Mouse (Mus musculus): ENCODE data around the gene C530008M17Rik.

The C530008M17Rik gene

DNA sequence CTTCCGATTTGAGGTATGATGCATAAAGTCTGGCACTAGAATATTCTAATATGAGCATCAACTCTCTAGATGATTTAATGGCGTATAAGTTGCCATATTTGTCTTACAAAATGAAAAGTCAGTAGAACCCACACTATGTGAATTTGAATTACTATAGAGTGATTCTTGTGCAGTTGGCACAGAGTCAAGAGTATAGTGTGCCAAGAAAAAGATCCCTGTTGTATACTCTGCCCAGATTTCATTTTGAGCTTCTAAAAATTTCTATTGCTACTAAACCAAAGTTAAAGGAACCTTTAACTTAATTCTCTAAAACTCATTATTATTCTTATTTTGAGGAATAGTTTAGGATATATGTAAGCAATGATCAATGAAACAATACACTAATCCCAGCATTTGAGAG is at the start of gene C530008M17Rik:
C530008M17Rik (plus strand) TSS at position 301 of the 400 bp plus-strand sequence.
- DNase-seq: no peak

DNA sequence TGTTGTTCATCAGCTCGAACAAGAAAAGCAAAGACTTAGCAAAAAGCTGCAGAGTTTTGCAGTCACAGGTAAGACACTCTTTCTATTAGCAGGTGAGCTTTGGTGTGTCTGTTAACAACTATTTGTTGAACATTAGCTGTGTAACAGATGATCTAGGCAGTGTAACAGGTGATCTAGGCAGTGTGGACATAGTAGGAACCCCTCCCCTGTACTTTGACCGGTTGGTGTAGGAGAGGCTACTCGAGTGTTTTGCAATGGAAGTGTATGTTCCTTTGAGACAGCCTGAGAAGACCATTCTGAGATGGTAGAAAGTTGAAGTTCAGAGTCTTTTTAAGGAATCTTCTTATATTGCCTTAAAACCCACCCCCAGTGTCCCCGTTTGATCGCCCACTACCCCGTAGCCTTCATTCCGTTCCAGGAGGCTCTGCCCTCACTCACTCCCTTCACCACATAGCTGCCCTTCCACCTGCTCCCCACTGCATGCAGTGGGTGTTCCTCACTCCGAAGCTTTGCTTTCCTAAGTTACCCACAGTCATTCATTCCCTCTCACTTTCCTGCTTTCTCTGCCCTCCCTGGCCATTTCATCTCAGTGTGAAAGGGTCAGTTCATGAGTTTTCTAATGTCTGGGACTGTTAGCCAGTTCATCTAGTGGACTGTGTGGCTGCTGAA is 46.5 kb upstream of the C530008M17Rik start:
- DNase-seq: no peak

DNA sequence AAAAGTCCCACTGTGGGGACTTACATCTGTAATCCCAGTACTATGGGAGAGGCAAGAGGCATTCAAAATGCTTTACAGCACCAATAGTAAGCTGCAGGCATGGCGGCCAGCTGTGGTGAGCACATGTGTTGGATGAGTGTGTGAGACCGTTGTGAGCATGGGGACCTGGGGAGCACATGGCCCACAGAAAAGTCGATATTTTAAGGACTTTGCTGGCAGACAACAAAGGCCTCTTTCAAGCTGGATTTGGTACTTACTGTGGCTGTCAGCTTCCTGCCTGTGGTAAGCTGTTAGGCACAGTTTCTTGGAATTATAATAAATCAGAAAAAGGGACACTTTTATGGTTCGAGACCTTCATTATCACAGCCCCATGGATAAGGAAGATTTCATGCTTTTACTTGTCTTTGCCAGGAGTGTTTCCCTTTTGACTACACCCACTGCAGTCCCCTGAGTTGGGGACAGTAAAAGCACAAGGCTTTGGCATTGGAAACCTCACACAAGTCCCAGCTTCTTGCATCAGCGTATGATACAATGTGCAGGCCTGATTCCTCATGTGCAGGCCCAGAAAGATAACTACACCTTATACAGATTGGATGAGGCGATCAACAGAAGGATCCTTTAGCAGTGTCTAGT is 43.3 kb upstream of the C530008M17Rik start:
- DNase-seq: no peak

DNA sequence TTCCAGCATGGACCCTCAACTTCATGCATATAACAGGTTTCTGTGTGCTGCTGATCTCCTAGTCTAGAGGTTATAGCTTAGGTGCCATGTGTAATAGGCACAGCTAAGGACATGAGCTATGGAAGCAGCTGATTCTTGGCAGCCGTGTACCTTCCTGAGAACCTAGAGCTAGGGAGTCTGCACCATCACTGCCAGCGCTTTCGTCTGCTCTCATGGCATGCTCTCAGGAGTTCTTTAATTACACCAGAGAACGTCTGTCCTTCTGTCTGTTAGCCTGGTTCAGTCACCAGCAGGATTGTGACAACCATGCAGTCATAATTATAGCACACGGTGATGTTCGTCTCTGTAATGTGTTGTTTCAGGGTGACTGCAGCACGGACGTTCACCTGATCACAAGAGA is 41.0 kb upstream of the C530008M17Rik start:
- no peak for DNase-seq

DNA sequence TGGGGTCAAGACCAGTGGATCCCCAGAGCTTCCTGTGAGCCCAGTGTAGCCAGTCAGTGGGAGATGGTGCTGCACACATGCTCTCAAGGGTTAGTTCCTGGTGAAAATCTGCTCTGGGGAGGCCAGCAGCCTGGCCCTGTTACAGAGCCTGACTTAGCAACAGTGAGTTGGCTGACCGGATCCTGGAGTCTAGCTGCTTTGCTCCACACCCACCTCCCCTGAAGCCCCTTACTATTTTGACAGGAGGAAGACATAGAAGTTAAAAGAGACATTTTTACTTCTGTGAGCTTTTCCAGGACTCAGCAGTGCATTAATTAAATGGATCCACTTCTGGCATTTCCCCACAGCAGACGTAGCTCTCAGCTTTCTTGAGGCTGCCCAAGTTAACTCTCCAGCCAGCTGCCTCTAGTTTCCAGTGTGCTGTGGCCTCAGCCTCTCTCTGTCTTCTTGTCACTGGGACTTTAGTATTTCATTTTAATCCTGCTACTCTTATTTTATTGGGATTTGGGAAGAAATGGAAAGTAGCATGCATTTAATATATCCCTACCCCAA is 40.0 kb upstream of the C530008M17Rik start:
- no peak for DNase-seq

DNA sequence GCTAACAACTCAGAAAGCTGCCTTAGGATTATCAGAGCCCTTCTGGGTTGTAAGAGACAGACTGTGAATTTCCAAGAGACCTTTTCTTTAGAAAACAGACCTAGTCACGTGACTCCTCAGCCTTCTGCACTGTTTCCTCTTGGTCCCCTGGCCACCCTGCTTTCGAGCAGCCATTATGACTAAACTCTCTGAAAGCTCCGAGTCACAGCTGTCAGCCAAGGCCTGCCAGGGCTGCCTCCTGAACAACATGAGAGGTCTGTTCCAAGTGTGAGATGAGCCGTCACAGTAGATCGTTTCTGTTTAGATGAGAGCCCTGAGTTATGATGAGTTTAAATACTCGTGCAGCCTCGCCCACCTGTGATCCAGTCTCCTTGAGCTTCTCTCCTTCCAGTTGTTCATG is 37.6 kb upstream of the C530008M17Rik start:
- no peak for DNase-seq

DNA sequence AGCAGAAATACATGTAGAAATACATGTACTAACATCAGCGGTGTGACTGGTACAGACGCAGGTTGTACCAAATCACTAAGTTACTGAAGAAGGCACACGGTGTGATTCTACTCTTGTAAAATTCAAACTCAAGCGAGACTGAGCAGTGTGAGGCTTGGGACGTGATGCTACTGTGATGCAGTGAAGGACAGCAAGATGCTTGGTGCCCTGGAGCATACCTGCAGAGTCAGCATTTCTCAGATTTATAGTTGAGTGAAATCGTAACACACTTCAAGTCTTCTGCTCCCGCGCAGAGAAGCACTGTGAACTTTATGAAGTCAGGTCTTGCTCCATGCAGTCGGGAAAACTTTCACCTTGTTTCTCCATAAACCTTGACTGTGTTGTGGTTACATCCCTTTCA is 32.6 kb upstream of the C530008M17Rik start:
- no peak for DNase-seq

DNA sequence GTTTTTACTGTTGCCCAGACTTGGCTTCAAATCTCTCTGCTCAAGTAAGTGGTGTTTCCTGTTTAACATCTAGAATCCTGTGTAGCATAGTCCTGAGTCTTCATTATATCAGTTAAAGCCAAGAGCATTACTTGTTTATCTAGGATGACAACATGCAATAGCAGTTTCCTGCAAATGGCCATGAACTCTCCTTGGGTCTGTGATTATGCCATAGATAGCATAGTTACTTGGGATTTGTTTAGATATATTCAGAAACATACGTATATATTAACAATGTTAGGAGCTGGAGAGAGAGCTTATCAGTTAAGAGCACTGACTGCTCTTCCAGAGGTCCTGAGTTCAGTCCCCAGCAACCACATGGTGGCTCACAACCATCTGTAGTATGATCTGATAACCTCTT is 28.5 kb upstream of the C530008M17Rik start:
- DNase-seq: no peak

DNA sequence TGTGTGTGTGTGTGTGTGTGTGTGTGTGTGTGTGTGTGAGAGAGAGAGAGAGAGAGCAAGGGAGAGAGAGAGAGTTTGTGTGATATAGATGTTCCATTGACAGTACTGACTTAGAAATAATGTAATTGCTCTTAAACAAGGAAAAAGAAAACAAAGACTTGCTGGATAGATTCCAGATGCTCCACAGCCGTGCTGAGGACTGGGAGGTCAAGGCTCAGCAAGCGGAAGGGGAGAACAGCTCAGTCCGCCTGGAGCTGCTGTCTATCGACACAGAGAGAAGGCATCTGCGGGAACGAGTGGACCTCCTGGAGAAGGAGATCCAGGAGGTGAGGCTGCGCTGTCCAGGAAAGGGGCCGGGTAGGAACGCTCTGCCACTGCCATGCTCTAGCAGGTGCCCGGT is 22.3 kb upstream of the C530008M17Rik start:
- DNase-seq: no peak

DNA sequence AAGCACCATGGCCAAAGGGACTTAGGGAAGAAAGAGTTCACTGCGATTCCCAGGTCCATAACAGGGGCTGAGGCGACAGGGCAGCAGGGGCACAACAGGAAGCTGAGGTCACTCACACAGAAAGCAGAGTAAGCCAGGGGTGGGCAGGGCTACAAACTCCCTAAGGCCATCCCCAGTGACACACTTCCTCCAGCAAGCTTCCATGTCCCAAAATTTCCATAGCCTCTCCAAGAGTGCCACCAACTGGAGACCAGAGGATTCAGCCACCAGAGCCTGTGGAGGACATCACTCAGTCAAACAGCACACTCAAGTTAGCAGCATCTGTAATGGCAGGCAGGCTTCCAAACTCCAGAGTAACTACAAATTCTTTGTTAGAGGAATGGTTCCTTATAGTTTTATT is 20.7 kb upstream of the C530008M17Rik start:
- DNase-seq: no peak

DNA sequence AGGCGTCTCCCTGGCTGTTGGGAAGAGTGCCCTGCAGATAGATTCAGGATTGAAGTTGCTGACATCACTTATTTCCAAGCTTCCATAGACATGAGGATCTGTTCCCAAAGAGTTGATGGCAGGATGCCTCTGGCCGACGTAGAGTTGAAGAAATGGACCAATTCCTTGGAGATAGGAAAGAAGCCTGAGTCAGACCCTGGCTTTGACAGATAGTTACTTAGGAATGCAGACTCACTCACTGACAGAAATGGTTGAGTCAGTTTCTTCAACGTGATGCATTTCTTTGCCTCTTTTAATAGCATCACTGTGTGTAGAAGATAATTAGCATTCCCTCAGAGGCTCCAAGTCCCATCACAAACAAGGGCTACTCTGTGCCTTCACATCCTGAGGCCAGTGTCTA is 14.2 kb upstream of the C530008M17Rik start:
- no peak for DNase-seq

DNA sequence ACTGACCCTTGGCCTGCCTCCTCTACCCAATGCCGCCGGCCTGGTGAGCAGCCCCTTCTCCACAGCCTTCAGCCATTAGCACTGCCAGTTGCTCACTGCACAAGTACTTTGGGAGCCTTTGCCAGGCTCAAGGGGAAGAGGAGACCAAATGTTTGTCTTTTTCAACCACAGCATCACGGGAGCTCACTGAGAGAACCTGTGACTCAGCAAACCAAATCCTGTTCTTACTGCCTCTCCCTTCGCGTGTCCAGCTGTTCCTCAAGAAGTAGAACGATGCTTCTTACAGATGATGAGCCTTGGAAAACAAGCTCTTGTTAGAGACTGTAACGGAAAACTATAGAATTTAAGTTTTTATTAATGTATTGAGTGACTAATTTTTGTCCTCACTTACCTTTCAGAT is 12.1 kb upstream of the C530008M17Rik start:
- DNase-seq: no peak

DNA sequence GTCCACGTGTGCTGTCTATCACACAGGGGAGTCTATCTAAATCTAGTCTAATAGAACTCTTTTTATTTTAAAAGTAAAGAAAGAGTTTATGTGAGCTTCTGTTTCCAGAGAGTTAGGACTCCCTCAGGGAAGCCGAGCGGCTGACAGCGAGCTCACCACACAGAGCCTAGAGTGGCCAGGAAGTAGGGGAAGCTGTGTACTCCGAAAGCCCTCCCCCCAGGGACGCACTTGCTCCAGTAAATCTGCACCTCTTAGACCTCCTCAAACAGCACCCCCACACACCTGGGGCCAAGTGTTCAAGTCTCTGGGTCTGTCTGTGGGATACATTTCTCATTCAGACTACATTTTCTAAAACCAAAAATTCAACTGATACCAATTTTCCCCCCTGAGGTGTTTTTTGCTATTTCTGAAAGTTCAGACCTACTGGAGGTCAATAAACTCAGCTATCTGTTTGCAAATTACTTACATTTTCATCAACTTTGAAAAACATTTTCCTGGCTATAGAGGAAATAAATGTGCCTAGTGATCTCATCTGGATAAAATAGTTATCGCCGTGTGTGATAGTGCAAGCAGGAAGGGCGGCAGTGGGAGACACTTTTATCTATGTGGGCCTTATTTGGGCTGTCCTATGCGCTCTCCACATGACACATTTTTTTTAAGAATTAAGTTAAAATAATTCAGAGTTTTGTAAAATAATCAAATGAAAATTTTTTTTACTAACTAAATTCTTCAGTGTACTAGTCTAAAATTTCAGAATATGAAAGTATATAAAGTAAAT is 11.0 kb upstream of the C530008M17Rik start:
- DNase-seq: no peak

DNA sequence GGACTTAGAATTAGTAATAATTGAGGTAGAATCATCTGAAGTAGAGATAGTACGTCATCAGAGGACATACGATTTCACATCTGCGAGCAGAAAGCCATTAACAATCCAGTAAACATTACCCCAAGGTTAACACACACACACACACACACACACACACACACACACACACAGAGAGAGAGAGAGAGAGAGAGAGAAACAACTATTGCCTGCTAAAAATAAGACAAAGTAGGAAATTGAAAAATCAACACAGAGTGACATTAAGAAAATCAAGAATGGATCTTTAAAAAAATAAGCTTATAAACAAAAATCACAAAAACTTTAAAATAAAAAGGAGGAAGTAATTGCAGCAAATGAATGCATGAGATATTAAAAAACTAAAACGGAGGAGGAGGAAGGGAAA is 6.4 kb upstream of the C530008M17Rik start:
- no peak for DNase-seq

DNA sequence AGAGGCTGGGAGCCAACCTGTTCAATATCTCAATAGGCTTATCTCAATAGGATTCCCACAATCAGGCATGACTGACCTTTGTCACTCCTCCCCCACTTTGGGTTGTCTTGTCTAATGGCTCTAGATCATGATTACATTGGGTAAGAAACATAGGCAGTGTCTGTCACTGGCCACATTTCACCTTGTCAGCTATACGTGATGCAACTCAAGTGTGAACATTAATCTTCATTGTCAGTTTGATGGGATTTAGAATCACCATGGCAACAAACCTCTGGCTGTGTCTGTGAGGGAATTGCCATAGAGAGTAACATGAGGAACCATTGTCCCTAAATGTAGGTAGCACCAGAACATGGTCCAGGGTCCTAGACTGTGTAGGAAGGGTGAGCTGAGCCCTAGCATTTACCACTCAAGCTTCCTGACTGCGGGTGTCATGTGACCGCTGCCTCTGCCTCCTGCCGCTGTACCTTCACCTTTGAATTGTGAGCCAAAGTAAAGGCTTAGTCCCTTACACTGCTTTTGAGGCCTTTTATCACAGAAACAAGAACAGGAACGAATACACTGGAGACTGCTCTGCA is 5.1 kb upstream of the C530008M17Rik start:
- no peak for DNase-seq

DNA sequence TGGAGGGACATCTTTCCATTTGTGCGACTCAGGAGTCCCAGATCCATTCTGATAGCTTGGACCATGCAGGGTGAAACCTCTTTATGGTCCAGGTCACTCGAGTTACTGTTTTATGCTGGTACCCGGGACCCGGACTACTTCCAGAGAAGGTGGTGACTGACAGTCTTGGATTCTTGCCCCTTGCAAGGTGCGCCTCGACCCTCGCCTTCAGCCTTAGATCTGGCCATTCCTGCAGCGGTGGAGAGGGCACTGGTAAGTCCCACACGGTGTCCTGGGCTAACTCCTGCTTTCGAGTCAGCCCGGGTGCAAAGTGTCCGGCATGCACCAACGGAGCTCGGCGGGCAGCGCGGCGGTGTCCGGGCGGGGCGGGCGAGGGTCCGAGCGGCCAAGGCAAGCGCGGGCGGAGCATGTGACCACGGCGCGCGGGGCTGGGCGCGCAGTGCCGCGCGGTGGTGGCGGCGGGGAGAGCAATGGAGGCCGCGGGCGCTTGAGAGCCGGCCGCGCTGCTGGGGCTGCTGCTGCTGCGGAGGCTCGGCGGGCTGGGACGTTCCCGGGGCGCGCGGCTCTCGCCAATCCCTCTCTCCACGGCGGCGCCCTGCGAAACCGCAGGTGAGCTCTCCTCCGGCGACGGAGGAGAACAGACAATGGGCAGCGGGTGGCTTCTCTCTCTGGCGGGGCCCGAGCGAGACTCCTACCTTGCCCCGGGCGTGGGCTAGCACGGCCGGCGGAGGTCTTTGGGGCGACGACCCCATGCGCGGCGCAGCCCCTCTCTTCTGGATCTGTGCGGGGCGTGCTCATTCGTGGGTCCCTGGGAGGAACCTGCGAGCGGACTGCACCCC is 1.2 kb downstream of the C530008M17Rik start:
- DNase-seq: peak; percentile 64 to 80

DNA sequence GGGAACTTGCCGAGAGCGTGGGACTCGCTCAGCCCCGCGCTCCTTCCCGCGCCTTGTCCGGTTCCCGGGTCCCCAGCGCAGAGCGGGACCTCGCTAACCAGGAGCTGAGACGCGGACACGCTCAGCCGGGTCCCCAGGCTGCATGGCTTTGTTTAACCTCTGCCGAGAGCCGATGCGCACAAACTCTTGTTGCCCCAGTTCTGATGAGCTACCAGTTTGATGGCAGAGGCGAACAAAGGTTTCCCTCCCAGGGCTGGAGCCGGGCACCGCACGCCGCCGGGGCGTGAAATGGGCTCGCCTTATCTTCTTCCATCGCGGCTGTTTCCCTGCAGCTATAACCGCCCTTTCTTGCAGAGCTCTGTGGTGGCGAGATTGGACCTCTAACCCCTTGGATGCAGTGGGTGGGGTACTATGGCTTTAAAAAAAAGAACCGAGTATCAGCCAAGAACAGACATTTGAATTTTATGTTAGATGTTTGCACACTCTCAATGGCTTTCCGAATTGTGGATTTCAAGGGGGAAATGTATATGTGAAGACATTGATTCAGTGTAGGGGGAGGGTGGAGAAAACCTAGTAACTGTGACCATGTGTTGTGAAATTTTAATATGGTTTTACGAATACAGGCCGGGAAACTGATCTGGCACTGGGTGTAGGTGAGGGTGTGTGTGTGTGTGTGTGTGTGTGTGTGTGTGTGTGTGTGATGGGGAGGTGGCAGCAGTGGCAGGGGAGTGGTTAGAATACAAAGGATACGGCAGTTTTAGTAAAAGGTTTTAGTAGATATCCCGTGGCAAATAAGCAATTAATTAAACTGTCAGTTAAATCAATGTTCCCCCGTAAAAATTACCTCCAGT is 2.0 kb downstream of the C530008M17Rik start:
- DNase-seq: peak; percentile 46

DNA sequence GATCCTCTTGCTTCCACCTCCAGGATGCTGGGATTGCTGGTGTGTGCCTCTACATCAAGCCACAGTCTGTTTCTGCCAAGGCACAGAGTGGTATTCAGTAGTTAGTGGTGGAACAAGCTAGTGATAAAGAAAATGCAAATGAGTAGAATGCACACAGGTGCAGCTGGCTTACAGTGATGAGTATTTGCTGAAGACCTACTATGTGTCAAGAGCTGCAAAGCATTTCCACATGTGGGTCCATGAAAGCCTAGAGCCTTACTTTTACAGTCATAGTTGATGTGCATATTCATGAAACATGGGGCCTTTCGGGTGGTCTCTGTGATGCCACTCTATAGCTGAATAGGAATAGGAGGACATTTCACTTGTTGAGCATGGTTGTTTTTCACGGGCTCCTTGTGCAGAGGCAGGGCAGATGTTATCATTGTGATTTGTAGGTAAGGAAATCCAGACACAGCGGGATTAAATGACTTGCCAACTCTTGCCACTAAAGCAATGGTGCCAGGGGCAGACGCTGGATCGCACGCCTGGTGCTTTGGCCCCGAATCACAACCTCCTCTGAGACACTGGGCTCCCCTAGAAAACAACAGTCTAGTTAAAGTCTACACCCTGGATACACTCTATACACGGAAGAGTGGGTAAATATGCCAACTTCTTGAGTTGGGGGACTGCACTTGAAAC is 3.8 kb downstream of the C530008M17Rik start:
- no peak for DNase-seq

DNA sequence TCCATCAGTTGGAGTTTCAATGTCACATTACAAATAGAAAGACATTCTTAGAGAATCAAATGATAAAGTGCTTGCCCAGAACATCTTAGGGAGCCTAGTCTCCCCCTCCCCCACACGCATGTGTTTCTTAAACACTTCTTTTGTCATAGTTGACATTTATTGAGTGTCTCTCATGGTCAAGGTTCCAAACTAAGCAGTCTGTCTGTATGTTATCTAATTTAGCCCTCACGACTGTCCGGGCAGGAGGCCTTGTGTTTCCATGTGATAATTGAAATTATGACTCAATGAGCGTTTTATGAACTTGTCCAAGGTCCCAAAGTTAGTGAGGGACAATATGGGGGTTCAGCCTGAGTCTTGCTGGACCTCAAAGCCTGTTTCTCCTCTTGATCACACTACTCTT is 5.0 kb downstream of the C530008M17Rik start:
- no peak for DNase-seq

DNA sequence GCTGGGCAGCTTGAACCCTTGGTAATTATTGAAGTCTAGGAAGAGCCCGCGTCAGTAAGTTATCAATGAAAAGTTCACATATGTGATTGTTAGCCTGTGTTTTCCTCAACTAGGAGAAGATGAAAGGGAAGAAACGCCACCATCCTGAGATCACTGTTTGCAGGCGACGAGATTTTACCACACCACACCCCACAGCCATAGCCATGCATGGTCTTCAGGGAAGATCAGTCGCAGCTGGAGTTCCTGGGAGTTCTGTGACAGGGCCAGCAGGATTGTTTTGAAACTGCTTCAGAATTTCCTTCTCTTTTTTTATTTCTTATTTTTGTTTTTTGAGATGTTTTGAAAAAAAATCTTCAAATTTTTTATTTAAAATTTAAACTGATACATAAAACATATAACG is 8.6 kb downstream of the C530008M17Rik start:
- no peak for DNase-seq

DNA sequence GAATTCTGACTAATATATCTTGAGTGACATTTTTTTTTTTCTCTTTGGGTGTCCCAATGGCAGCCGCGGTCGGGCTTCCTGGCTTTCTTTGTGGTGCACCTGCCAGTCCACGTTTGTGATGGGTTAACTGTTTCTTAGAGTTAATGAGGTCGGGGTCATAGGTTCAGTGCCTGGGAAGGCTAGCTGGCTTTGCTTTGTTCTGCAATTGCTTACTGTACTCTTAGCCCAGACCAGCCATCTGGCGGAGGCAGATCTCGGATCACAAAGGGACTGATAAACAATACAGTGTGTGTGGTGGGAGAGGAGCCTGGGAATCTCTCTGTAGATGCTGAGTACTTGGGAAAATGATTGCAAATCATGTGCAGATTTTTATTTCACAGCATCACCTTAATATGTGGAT is 9.1 kb downstream of the C530008M17Rik start:
- no peak for DNase-seq
